Mouse (Mus musculus): ENCODE measurements around the gene Fxyd3. TPM values are rescaled to one million over a fixed set of nuclear protein-coding genes. Genes with fewer than 3 reads are reported as not detected.

The Fxyd3 gene
- total and polyA plus RNA-seq, 3 experiments: 1.6 to 5.5 (median 2.5) TPM

DNA sequence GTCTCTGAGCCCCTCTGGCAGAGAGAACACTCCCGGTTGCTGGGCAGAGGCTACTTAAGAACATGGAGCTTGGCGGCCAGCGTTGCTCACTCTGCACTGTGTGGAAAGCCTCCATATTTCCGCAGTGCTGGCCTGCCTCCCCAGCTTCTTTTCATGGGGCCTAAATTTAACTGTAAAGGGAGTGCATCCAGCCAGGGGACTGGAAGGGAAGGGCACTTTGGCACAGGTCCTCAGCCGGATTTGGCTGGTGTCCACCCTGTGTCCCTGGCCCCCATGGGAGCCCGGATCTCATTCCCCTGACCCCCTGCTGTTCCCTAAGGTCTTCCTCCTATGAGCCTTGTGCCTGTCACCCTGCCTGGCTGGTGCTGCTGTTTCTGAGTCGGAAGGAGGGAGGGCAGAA is 42.0 kb upstream of the Fxyd3 start:
- no peak overlapping the region for H3K4me3 ChIP-seq
- no peaks in the 10 kb centered on the region for H3K79me2 ChIP-seq (replicated peaks; ENCODE audit: control insufficient read depth, insufficient read depth, low read length)
- TF ChIP-seq POLR2A (IDR thresholded peaks at IDR 0.05; ENCODE audit: insufficient read depth, low read depth, low read length): no peak
- no peak for TF ChIP-seq CTCF (IDR thresholded peaks at IDR 0.05)
- no peak for TF ChIP-seq EP300 (IDR thresholded peaks at IDR 0.05; ENCODE audit: insufficient read depth, low read depth, low read length)
- peaks cover 7% of the 10 kb centered on the region for H3K4me1 ChIP-seq (ENCODE audit: control insufficient read depth, insufficient read depth, low read length)
- 28% methylated on average over 7 of the region's 7 CpGs for WGBS
- DNase-seq: peak; percentile 56 to 59
- H3K9ac ChIP-seq (ENCODE audit: low read depth, low read length): no peak overlapping the region
- no peaks in the 10 kb centered on the region for H3K27me3 ChIP-seq (ENCODE audit: control insufficient read depth, insufficient read depth, low read length)
- intact Hi-C loops (cut with DNase I): no loop called here
- H3K36me3 ChIP-seq (ENCODE audit: control insufficient read depth, insufficient read depth, low read length): no peaks in the 10 kb centered on the region
- peak overlapping the region; percentile 47 for H3K27ac ChIP-seq

DNA sequence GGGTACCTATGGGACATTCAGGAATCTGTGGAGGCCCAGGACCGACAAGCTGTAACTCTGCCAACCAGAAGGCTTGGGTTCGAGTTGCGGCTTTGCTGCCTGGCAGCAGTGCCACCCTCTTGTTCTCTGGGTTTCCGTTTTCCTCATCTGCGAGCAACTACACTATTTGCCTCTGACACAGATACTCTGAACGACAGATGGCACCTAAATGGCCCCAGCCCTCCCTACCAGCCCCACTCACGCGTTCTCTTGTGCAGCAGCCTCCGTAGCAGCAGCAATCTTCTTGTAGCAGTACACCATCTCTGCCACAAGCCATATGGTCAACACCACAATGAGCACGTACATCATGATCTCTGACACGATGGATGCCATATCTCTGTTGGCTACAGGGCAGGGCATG is 41.0 kb upstream of the Fxyd3 start:
- Histone ChIP-seq H3K4me1 (ENCODE audit: control insufficient read depth, insufficient read depth, low read length) (peaks cover 7% of the 10 kb centered on the region), H3K27me3 (ENCODE audit: control insufficient read depth, insufficient read depth, low read length) (no peaks in the 10 kb centered on the region), H3K27ac (no peak overlapping the region), H3K79me2 (replicated peaks; ENCODE audit: control insufficient read depth, insufficient read depth, low read length) (no peaks in the 10 kb centered on the region), H3K9ac (ENCODE audit: low read depth, low read length) (no peak overlapping the region), H3K36me3 (ENCODE audit: control insufficient read depth, insufficient read depth, low read length) (no peaks in the 10 kb centered on the region), H3K4me3 (no peak overlapping the region)
- WGBS: 94% methylated on average over 11 of the region's 11 CpGs
- intact Hi-C loops (cut with DNase I): no loop called here
- TF ChIP-seq CTCF (IDR thresholded peaks at IDR 0.05) (no peak), POLR2A (IDR thresholded peaks at IDR 0.05; ENCODE audit: insufficient read depth, low read depth, low read length) (no peak), EP300 (IDR thresholded peaks at IDR 0.05; ENCODE audit: insufficient read depth, low read depth, low read length) (no peak)
- no peak for DNase-seq

DNA sequence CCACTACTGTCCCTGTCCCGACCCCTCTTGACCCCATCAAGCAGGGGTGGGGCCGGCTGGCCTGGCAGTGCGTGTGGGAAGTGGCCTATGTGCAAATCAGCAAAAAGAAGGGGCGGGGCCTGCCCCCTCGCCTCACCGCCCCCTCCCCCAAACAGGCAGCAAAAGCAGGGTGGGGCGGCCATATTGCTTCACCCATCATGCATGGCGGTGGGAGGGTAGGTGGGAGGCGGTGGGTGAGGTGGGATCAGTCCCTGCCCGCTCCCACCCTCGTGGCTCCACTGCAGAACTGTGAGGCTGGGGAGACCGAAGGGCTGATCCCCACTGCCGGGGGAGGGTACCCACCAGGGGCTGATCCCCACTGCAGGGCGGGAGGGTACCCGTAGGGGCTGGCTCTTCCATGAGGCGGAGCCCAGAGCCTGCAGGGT is 40.2 kb upstream of the Fxyd3 start:
- H3K27ac ChIP-seq: no peak overlapping the region; the same call in 1 of the 2 replicates
- H3K36me3 ChIP-seq (ENCODE audit: control insufficient read depth, insufficient read depth, low read length): no peaks in the 10 kb centered on the region
- intact Hi-C loops (cut with DNase I): no loop called here
- H3K27me3 ChIP-seq (ENCODE audit: control insufficient read depth, insufficient read depth, low read length): no peaks in the 10 kb centered on the region
- 85% methylated on average over 16 of the region's 16 CpGs for WGBS
- H3K4me1 ChIP-seq (ENCODE audit: control insufficient read depth, insufficient read depth, low read length): peaks cover 7% of the 10 kb centered on the region
- DNase-seq: no peak
- no peak overlapping the region for H3K4me3 ChIP-seq
- no peak overlapping the region for H3K9ac ChIP-seq (ENCODE audit: low read depth, low read length)
- H3K79me2 ChIP-seq (replicated peaks; ENCODE audit: control insufficient read depth, insufficient read depth, low read length): no peaks in the 10 kb centered on the region
- TF ChIP-seq POLR2A (IDR thresholded peaks at IDR 0.05; ENCODE audit: insufficient read depth, low read depth, low read length) (no peak), EP300 (IDR thresholded peaks at IDR 0.05; ENCODE audit: insufficient read depth, low read depth, low read length) (no peak), CTCF (IDR thresholded peaks at IDR 0.05) (no peak)

DNA sequence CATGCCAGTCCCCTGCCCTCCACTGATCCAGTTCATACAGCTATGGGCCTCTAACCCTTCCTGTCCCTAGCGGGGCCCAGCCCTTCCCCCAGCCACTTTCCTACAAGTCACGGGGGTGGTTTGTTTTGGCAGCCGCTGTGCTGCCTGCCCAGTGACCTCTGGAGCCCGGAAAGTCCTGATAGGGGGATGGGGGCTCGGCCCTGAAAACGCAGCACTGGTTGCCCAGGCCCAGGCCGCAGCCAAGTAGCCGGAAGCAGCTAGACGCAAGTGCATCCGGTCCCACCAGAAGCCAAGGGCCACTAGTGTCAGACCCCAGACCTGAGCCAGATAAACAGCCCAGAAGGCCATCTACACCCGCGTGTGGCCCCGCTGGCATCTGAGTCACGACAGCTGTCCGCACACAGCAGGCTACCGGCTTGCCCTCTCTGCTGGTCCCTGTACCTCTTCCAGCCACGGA is 39.1 kb upstream of the Fxyd3 start:
- Histone ChIP-seq H3K4me3 (peak overlapping the region; percentile 5; the same call in 1 of the 2 replicates), H3K27me3 (ENCODE audit: control insufficient read depth, insufficient read depth, low read length) (no peaks in the 10 kb centered on the region), H3K27ac (peak overlapping the region; percentile 83), H3K79me2 (replicated peaks; ENCODE audit: control insufficient read depth, insufficient read depth, low read length) (no peaks in the 10 kb centered on the region), H3K4me1 (ENCODE audit: control insufficient read depth, insufficient read depth, low read length) (peaks cover 7% of the 10 kb centered on the region), H3K36me3 (ENCODE audit: control insufficient read depth, insufficient read depth, low read length) (no peaks in the 10 kb centered on the region), H3K9ac (ENCODE audit: low read depth, low read length) (peak overlapping the region; percentile 63)
- DNase-seq: peak; percentile 80 to 87
- 6% methylated on average over 17 of the region's 17 CpGs for WGBS
- TF ChIP-seq CTCF (IDR thresholded peaks at IDR 0.05): no peak
- TF ChIP-seq EP300 (IDR thresholded peaks at IDR 0.05; ENCODE audit: insufficient read depth, low read depth, low read length): no peak
- no peak for TF ChIP-seq POLR2A (IDR thresholded peaks at IDR 0.05; ENCODE audit: insufficient read depth, low read depth, low read length)
- intact Hi-C loops (cut with DNase I): no loop called here

DNA sequence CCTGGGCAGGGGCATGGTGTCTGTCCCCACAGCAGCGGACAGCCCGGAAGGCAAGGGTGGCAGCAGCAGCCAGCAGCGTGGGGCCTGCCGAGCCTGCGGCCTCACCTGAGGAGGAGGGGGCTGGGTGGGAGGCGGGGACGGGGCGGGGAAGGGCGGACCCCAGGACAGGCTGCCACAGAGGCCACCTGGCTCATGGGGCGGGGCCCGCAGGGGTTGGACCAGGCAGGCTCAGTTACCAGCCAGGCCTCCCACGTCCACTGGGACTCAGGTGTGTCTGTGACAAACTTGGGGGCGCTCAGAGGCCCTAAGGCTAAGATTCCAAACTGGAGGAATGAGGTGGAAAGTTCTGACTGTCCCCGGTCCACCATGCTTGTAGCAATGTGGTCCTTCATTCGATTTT is 38.7 kb upstream of the Fxyd3 start, which contains the start of gene Hpn:
Gene Hpn (minus strand): TSS at position 109 of the 400 bp plus-strand sequence.
- Histone ChIP-seq H3K27me3 (ENCODE audit: control insufficient read depth, insufficient read depth, low read length) (no peaks in the 10 kb centered on the region), H3K36me3 (ENCODE audit: control insufficient read depth, insufficient read depth, low read length) (no peaks in the 10 kb centered on the region), H3K27ac (peak within 1 kb of the TSS; percentile 83), H3K4me1 (ENCODE audit: control insufficient read depth, insufficient read depth, low read length) (peaks cover 7% of the 10 kb centered on the region), H3K4me3 (peak within 1 kb of the TSS; percentile 5; the same call in 1 of the 2 replicates), H3K9ac (ENCODE audit: low read depth, low read length) (peak within 1 kb of the TSS; percentile 63), H3K79me2 (replicated peaks; ENCODE audit: control insufficient read depth, insufficient read depth, low read length) (no peaks in the 10 kb centered on the region)
- DNase-seq: no peak
- intact Hi-C loops (cut with DNase I): no loop called here
- TF ChIP-seq EP300 (IDR thresholded peaks at IDR 0.05; ENCODE audit: insufficient read depth, low read depth, low read length) (no peak), POLR2A (IDR thresholded peaks at IDR 0.05; ENCODE audit: insufficient read depth, low read depth, low read length) (no peak), CTCF (IDR thresholded peaks at IDR 0.05) (no peak)
- WGBS: 40% methylated on average over 13 of the region's 15 CpGs

DNA sequence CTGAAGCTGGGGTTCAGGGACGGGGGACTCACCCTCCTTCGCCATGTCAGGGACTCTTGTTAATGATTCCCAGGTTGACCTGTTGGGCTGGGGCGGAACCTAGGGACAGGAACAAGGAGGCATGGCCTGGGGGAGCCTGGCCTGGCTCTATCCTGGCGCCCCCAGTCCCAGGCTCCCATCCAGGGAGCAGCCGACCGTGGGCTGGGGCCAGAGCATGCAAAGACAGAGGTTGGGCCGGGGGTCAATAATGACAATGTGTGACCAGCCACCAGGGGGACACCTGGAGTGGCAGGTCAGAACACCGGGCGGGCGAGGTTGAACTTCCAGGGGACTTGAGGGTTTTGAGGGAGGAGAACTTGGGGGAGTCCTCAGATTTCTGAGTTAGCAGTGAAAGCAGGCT is 38.1 kb upstream of the Fxyd3 start:
- TF ChIP-seq POLR2A (IDR thresholded peaks at IDR 0.05; ENCODE audit: insufficient read depth, low read depth, low read length) (no peak), EP300 (IDR thresholded peaks at IDR 0.05; ENCODE audit: insufficient read depth, low read depth, low read length) (no peak), CTCF (IDR thresholded peaks at IDR 0.05) (peak; percentile 28; the same call in 1 of the 2 replicates)
- no peak overlapping the region for H3K9ac ChIP-seq (ENCODE audit: low read depth, low read length)

More for the DNA sequence above, 38.1 kb upstream of the Fxyd3 start:
- intact Hi-C loops (cut with DNase I): no loop called here
- Histone ChIP-seq H3K36me3 (ENCODE audit: control insufficient read depth, insufficient read depth, low read length) (no peaks in the 10 kb centered on the region), H3K27me3 (ENCODE audit: control insufficient read depth, insufficient read depth, low read length) (no peaks in the 10 kb centered on the region), H3K27ac (no peak overlapping the region; the same call in 1 of the 2 replicates), H3K4me1 (ENCODE audit: control insufficient read depth, insufficient read depth, low read length) (peaks cover 7% of the 10 kb centered on the region), H3K4me3 (no peak overlapping the region), H3K79me2 (replicated peaks; ENCODE audit: control insufficient read depth, insufficient read depth, low read length) (no peaks in the 10 kb centered on the region)
- no peak for DNase-seq
- 91% methylated on average over 10 of the region's 10 CpGs for WGBS

All from heart, adult 2 months (tissue).